Mouse (Mus musculus) thymus, adult 18-20 months (tissue): ENCODE results near the gene Kiz.
A peak's percentile ranks its signal among the peaks of the same experiment; 100 is the strongest.

Source experiments
- DNase-seq, 2 experiments: peaks; one replicate each; pipeline ENCODE4 v3.0.0; 2022; ENCODE audit warnings: mixed read lengths in 2 of 2

The Kiz gene

DNA sequence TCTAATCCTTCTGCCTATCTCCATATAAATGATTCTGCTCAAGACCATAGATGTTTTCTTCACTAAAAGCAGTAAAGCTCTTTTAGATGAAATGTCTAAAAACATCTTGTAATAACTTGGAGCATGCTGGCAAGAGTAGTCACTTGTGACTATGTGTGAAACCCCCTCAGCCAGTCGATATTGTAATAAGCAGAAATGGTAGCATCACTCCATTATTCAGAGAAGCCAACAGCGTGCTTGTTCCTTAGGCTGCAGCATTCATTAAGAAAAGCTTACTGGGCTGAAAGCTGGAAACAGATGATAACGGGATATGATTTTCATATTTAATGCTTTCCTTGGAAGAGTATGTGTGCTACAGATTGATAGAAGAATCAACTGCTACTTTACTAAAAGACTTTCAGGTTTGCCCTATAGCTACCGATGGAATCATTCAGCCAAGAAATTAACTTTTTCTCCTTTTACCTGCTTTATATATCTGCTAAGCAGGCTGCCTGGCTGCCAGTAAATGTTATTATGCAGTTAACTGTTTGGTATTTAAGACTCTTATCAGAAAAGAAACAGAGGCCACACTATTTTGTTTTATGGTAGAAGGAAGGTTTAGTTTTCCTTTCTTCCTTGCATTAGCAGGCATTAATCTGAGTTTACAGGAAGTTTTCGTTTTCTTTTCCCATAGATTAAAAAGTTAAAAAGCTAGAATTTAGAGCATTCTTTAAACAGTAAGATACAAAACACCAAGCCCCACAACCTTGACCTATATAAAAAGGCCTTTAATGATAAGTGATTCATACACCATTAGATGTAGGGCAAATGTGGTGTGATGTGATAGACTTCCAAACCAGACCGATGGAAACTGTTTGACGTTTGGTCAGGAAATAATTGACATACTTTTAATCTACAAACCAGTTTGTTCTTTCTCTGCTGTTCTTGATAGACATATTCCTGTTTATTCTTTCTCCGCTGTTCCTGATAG, 15.9 kb downstream of the Kiz start:
- DNase-seq: no peak

GRCm38 (mm10) chr2:146872697-146873096, 17.0 kb downstream of the Kiz start:
- no peak for DNase-seq

DNA sequence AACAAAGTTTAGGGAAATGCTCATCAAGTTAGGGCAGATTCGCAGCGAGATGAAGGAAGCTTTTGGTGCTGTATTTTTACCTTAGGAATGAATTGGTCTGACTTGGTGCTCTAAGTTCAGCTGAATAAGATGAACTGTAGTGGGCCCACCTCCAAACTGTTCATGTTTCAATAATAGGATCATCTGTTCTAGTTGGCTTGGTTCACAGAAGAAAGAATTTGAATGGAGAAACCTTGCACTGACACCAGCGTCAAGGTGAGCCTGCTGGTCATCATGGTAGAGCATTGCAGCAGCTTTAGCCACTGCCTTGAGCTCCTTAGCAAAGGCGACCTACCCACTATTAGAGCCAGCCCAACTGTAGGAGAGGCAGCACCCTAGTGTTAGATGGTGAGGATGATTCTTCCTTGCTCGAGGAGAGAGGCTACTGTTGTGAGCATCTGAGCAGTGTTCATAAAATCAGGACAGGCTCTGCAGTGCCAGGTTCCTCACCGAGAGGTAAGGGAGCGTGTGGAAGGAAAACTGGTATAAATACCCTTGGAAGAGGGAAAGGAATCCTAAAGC, 18.3 kb downstream of the Kiz start:
- no peak for DNase-seq

- DNase-seq: no peak
Observed at GRCm38 (mm10) chr2:146877423-146878098, 21.9 kb downstream of the Kiz start.

DNA sequence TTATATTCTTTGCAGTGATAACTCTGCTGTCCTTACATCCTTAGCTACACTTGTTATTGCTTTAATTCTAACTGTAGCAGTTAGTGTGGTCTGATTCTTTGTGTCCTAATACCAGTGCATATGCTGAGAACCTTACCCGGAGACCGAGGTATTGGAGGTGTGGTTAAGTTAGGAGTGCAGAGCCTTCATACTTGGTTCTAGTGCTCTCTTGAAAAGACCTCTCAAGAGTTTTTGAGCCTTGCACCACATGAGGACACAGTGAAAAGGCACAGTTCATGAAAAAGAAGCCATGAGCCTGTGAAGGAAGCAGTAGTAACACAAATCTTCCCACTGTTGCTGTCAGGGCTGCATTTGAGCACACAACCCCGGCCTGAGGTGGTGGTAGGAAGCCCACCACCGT, 26.0 kb downstream of the Kiz start:
- DNase-seq: no peak

GRCm38 (mm10) chr2:146884291-146884855, 28.7 kb downstream of the Kiz start:
- no peak for DNase-seq

- DNase-seq: no peak
Observed at GRCm38 (mm10) chr2:146888786-146889414, 33.2 kb downstream of the Kiz start.

- no peak for DNase-seq
Observed at GRCm38 (mm10) chr2:146898977-146899376, 43.3 kb downstream of the Kiz start.

GRCm38 (mm10) chr2:146916085-146916484, 60.4 kb downstream of the Kiz start:
- no peak for DNase-seq

GRCm38 (mm10) chr2:146917770-146918169, 62.1 kb downstream of the Kiz start:
- DNase-seq: no peak

DNA sequence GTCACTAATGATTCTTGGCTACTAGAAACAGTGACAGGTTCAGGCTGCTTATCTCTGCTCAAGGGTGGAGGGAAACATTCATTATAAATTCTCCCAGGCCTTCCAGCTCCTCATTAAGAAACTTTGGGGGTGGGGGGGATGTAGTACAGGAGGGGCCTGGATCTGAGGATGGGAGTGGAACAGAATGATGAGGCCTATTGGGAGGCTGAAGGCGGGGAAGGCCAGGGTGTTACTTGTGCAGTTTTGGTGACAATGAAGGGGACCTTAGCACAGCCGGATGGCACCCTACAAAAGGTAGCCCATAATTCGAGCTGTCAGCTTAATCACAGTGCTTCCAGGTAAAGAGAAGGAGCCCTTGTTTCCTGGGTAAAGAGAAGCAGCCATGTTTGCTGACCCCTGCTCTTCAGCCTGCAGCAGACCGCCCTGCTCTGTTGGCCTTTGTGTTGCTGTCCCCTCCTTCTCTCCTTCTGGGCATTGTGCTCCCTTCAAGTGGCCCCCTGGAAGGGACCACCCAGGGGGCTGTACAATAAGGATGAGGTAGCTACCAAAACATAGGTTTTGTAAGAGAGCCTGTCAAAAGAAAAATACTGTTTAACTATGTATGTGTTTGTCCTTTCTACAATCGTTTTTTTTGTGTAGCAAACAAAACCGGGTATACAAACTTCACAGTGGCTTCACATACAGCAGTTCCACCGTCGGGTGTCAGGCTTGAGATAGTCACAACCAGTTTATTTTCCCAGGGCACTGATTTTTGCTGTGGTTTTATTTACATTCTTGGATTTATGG, 64.9 kb downstream of the Kiz start:
- no peak for DNase-seq

GRCm38 (mm10) chr2:146925296-146925695, 69.6 kb downstream of the Kiz start:
- DNase-seq: no peak

DNA sequence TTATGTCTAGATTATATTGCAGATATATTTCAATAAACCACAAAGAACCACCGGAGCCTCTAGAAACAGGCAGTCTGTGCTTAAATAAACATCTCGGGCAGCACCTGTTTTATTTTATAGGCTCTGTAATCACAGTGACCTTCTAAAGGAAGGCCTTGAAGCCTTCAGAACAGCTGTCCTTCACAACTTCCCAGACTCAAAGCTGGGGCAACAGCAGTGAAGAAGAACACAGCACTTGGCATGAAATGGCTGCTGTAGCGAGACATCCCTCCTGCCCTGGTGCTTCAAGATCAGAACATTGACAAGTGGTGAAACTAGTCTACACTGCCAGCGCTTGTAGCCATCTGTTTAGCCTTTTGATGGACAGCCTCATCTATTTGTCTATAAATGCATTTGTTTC, 70.2 kb downstream of the Kiz start:
- no peak for DNase-seq

- no peak for DNase-seq
Observed at GRCm38 (mm10) chr2:146948223-146948776, 92.6 kb downstream of the Kiz start.

- no peak for DNase-seq
Observed at GRCm38 (mm10) chr2:146956366-146956765, 100.7 kb downstream of the Kiz start.

GRCm38 (mm10) chr2:146958398-146958911, 102.8 kb downstream of the Kiz start:
- DNase-seq: no peak

GRCm38 (mm10) chr2:146958951-146959821, 103.5 kb downstream of the Kiz start:
- DNase-seq: peak; percentile 19 to 31

- no peak for DNase-seq
Observed at GRCm38 (mm10) chr2:146975024-146975423, 119.4 kb downstream of the Kiz start.

- no peak for DNase-seq
Observed at GRCm38 (mm10) chr2:146975453-146976028, 119.9 kb downstream of the Kiz start.

DNA sequence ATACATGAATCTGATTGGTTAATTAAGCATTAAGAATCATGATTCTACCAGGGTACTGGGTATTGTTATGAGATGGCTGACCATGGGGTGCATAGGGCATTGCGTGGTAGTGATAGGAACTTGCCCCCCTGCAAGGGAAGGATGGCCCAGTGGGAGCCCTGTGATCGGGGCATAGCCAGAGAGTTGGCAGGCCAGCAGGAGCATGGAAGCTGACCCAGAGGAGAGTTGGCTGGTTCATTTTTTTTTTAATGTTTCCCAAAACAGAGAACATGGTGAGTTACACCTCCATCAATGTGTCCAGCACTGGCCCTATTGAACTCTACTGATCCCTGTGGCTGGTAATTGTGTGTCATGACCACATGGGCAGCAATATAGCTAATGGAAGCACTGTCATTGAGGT, 127.1 kb downstream of the Kiz start:
- DNase-seq: no peak
